Mouse (Mus musculus): Measurements from ENCODE around the gene Krt18. TPM values are rescaled to one million over a fixed set of nuclear protein-coding genes. Genes with fewer than 3 reads are reported as not detected.

Gene Krt18
- polyA plus RNA-seq, 1 experiment from 2014 or later = 176 TPM

GRCm38 (mm10) chr15:101999156-101999555 lies 28.8 kb upstream of the Krt18 start:
- no peak overlapping the region for H3K27ac ChIP-seq
- H3K27me3 ChIP-seq = peaks cover 31% of the 10 kb centered on the region
- H3K4me3 ChIP-seq (replicated peaks) = no peak overlapping the region
- H3K4me1 ChIP-seq = peaks cover 17% of the 10 kb centered on the region
- no peak overlapping the region for H3K4me2 ChIP-seq
- ATAC-seq (replicated peaks; ENCODE audit: low FRiP score) = no peak
- peaks cover 4% of the 10 kb centered on the region; the same call in 1 of the 2 replicates for H3K36me3 ChIP-seq
- 0 out of 2 replicates have a peak, but pooled peaks cover 4% of the 10 kb centered on the region for H3K9me3 ChIP-seq (replicated peaks)
- H3K9ac ChIP-seq = no peak overlapping the region
- 92% methylated on average over 11 of the region's 11 CpGs for WGBS

GRCm38 (mm10) chr15:101999676-102000335 lies 28.2 kb upstream of the Krt18 start:
- H3K9me3 ChIP-seq (replicated peaks) = 0 out of 2 replicates have a peak, but pooled peaks cover 4% of the 10 kb centered on the region
- H3K36me3 ChIP-seq = peaks cover 4% of the 10 kb centered on the region; the same call in 1 of the 2 replicates
- peaks cover 37% of the 10 kb centered on the region for H3K27me3 ChIP-seq
- WGBS = 85% methylated on average over 11 of the region's 11 CpGs
- no peak overlapping the region for H3K4me3 ChIP-seq (replicated peaks)
- no peak overlapping the region for H3K9ac ChIP-seq
- H3K4me2 ChIP-seq = no peak overlapping the region
- no peak overlapping the region for H3K27ac ChIP-seq
- ATAC-seq (replicated peaks; ENCODE audit: low FRiP score) = no peak
- H3K4me1 ChIP-seq = peaks cover 22% of the 10 kb centered on the region

- WGBS = 4% methylated on average over 34 of the region's 34 CpGs
- peak overlapping the region; percentile 62 for H3K4me2 ChIP-seq
- peak overlapping the region; percentile 63 for H3K27ac ChIP-seq
- peak overlapping the region; percentile 41 for H3K9ac ChIP-seq
- H3K4me3 ChIP-seq (replicated peaks) = peak overlapping the region; percentile 48
- peaks cover 41% of the 10 kb centered on the region for H3K4me1 ChIP-seq
- no peaks in the 10 kb centered on the region for H3K9me3 ChIP-seq (replicated peaks)
- peak; percentile 87 for ATAC-seq (replicated peaks; ENCODE audit: low FRiP score)
- H3K27me3 ChIP-seq = peaks cover 65% of the 10 kb centered on the region
- H3K36me3 ChIP-seq = peaks cover 4% of the 10 kb centered on the region; the same call in 1 of the 2 replicates
Measured at GRCm38 (mm10) chr15:102002646-102003488, 25.1 kb upstream of the Krt18 start.

- peak overlapping the region; percentile 63 for H3K27ac ChIP-seq
Measured at GRCm38 (mm10) chr15:102003516-102003915, 24.5 kb upstream of the Krt18 start.

GRCm38 (mm10) chr15:102004189-102004588 lies 23.8 kb upstream of the Krt18 start, which contains the start of gene Krt8:
TSS of gene Krt8 (minus strand) at chr15:102004482.
- Histone ChIP-seq H3K9ac (peak within 1 kb of the TSS; percentile 41), H3K4me3 (replicated peaks) (peak within 1 kb of the TSS; percentile 48), H3K9me3 (replicated peaks) (no peaks in the 10 kb centered on the region), H3K27me3 (peaks cover 65% of the 10 kb centered on the region), H3K4me2 (peak within 1 kb of the TSS; percentile 62), H3K27ac (peak within 1 kb of the TSS; percentile 63), H3K4me1 (peaks cover 41% of the 10 kb centered on the region), H3K36me3 (0 out of 2 replicates have a peak, but pooled peaks cover 4% of the 10 kb centered on the region)
- WGBS = 19% methylated on average over 11 of the region's 11 CpGs
- peak; percentile 66 for ATAC-seq (replicated peaks; ENCODE audit: low FRiP score)

More at GRCm38 (mm10) chr15:102003516-102003915, 24.5 kb upstream of the Krt18 start:
- Histone ChIP-seq H3K36me3 (peaks cover 4% of the 10 kb centered on the region; the same call in 1 of the 2 replicates), H3K9me3 (replicated peaks) (no peaks in the 10 kb centered on the region), H3K4me3 (replicated peaks) (peak overlapping the region; percentile 48), H3K4me2 (peak overlapping the region; percentile 62), H3K27me3 (peaks cover 65% of the 10 kb centered on the region), H3K9ac (peak overlapping the region; percentile 41), H3K4me1 (peaks cover 41% of the 10 kb centered on the region)
- 22% methylated on average over 12 of the region's 12 CpGs for WGBS
- 0 out of 2 replicates have a peak, but pooled peaks have one; percentile 14 for ATAC-seq (replicated peaks; ENCODE audit: low FRiP score)

- Histone ChIP-seq H3K4me3 (replicated peaks) (no peak overlapping the region), H3K27me3 (peaks cover 65% of the 10 kb centered on the region), H3K36me3 (0 out of 2 replicates have a peak, but pooled peaks cover 2% of the 10 kb centered on the region), H3K4me2 (no peak overlapping the region), H3K9ac (no peak overlapping the region), H3K9me3 (replicated peaks) (no peaks in the 10 kb centered on the region), H3K4me1 (peaks cover 41% of the 10 kb centered on the region), H3K27ac (0 out of 2 replicates have a peak overlapping the region, but pooled peaks have one; percentile 48)
- WGBS = 62% methylated on average over 4 of the region's 4 CpGs
- no peak for ATAC-seq (replicated peaks; ENCODE audit: low FRiP score)
Measured at GRCm38 (mm10) chr15:102005290-102005689, 22.7 kb upstream of the Krt18 start.

GRCm38 (mm10) chr15:102006317-102006716 lies 21.7 kb upstream of the Krt18 start:
- Histone ChIP-seq H3K4me1 (peaks cover 41% of the 10 kb centered on the region), H3K9ac (no peak overlapping the region), H3K27me3 (peaks cover 59% of the 10 kb centered on the region), H3K4me3 (replicated peaks) (no peak overlapping the region), H3K36me3 (no peaks in the 10 kb centered on the region), H3K27ac (peak overlapping the region; percentile 55), H3K4me2 (no peak overlapping the region), H3K9me3 (replicated peaks) (no peaks in the 10 kb centered on the region)
- 18% methylated on average over 11 of the region's 11 CpGs for WGBS
- no peak for ATAC-seq (replicated peaks; ENCODE audit: low FRiP score)

GRCm38 (mm10) chr15:102007097-102008069 lies 20.6 kb upstream of the Krt18 start:
- 62% methylated on average over 12 of the region's 12 CpGs for WGBS
- H3K27ac ChIP-seq = peak overlapping the region; percentile 55; the same call in 1 of the 2 replicates
- H3K4me2 ChIP-seq = no peak overlapping the region
- no peak overlapping the region for H3K4me3 ChIP-seq (replicated peaks)
- peaks cover 52% of the 10 kb centered on the region for H3K27me3 ChIP-seq
- no peaks in the 10 kb centered on the region for H3K36me3 ChIP-seq
- H3K9ac ChIP-seq = no peak overlapping the region
- no peak for ATAC-seq (replicated peaks; ENCODE audit: low FRiP score)
- peaks cover 36% of the 10 kb centered on the region for H3K4me1 ChIP-seq
- H3K9me3 ChIP-seq (replicated peaks) = no peaks in the 10 kb centered on the region

GRCm38 (mm10) chr15:102010569-102011245 lies 17.3 kb upstream of the Krt18 start:
- H3K4me1 ChIP-seq = peaks cover 28% of the 10 kb centered on the region
- H3K4me3 ChIP-seq (replicated peaks) = no peak overlapping the region
- no peak overlapping the region for H3K4me2 ChIP-seq
- no peak overlapping the region for H3K27ac ChIP-seq
- peaks cover 19% of the 10 kb centered on the region for H3K27me3 ChIP-seq
- H3K36me3 ChIP-seq = no peaks in the 10 kb centered on the region
- H3K9ac ChIP-seq = no peak overlapping the region
- no peak for ATAC-seq (replicated peaks; ENCODE audit: low FRiP score)
- H3K9me3 ChIP-seq (replicated peaks) = no peaks in the 10 kb centered on the region
- 63% methylated on average over 3 of the region's 3 CpGs for WGBS

GRCm38 (mm10) chr15:102012260-102012765 lies 15.7 kb upstream of the Krt18 start:
- H3K9ac ChIP-seq = no peak overlapping the region
- peaks cover 32% of the 10 kb centered on the region for H3K4me1 ChIP-seq
- H3K9me3 ChIP-seq (replicated peaks) = no peaks in the 10 kb centered on the region
- H3K27ac ChIP-seq = no peak overlapping the region
- peaks cover 3% of the 10 kb centered on the region; the same call in 1 of the 2 replicates for H3K27me3 ChIP-seq
- no peaks in the 10 kb centered on the region for H3K36me3 ChIP-seq
- WGBS = 57% methylated on average over 4 of the region's 4 CpGs
- no peak overlapping the region for H3K4me2 ChIP-seq
- no peak for ATAC-seq (replicated peaks; ENCODE audit: low FRiP score)
- H3K4me3 ChIP-seq (replicated peaks) = no peak overlapping the region

Data from kidney, embryonic 15.5 days (tissue).